Mouse (Mus musculus) cerebellum, postnatal 25 days (tissue): ENCODE measurements at regions not wholly inside any gene's neighbourhood (a gene's known extent, or its start where the extent isn't known, plus 50 kb on each side); places are given as distances from the start of the nearest gene placed in this dataset.

Source experiments
- DNase-seq, 2 experiments: peaks; one replicate each; pipeline ENCODE4 v3.0.0; 2021; ENCODE audit warnings: mixed read lengths in 2 of 2

- peak; percentile 68 to 82 for DNase-seq
These were observed 52.1 kb upstream of the Nabp1 start for GRCm38 (mm10) chr1:51530191-51530926.

GRCm38 (mm10) chr1:51529653-51530052 lies 51.4 kb upstream of the Nabp1 start:
- no peak for DNase-seq

- peak; percentile 39 to 65 for DNase-seq
These were observed 50.4 kb upstream of the Nabp1 start for GRCm38 (mm10) chr1:51528671-51529070.
